Mouse (Mus musculus) lung, adult 2 months (tissue): Measurements from ENCODE around the gene Zfp597.

ENCODE experiments used
- CTCF ChIP-seq: fragments of 200-500 bp; IDR thresholded peaks from 2 replicates; pipeline ENCODE4 v1.5.1; 2011; ENCODE audit warnings: mild to moderate bottlenecking, low read length, control low read depth; ENCODE audit not compliant: insufficient read depth
- POLR2A ChIP-seq: fragments of 200-500 bp; IDR thresholded peaks from 2 replicates; pipeline ENCODE4 v1.6.1; 2011; ENCODE audit warnings: low read depth, mild to moderate bottlenecking, control low read depth, low read length, borderline replicate concordance; ENCODE audit errors: extremely low read depth

DNA sequence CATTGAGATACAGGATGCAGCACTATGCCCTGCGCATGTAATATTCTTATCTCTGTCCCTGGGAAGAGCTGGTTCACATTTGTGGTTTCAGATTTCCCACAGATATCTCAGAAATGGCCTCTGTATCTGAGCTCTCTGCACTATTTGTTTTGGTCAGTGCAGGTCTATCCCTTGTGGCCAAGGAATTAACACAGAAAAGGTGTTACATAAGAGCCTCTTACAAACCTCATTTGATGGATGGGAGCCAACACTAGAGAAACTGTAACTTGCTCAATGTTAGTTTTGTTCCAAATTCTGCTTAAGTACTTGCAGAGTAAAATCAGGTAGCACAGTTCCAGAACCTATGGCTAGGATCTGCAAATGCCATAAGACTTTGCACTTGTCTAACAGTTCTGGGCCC lies 49.7 kb upstream of the Zfp597 start:
- TF ChIP-seq POLR2A (no peak), CTCF (no peak)
